Mouse (Mus musculus): ENCODE measurements around the gene Prr13.

GRCm38 (mm10) chr15:102468675-102469370, 10.0 kb downstream of the Prr13 start:
- TF ChIP-seq CTCF (IDR thresholded peaks at IDR 0.05; ENCODE audit: borderline replicate concordance, insufficient read depth, low read length) (no peak), POLR2A (IDR thresholded peaks at IDR 0.05; ENCODE audit: low read depth, low read length) (no peak)

Data from embryonic fibroblast, embryonic 13.5 days (primary cell).